Mouse (Mus musculus) kidney, embryonic 15.5 days (tissue): ENCODE measurements around the gene Alox8. TPM values are rescaled to one million over a fixed set of nuclear protein-coding genes. Genes with fewer than 3 reads are reported as not detected.

ENCODE experiments used
- ATAC-seq: fragments of 200-750 bp; cut with Nextera tagmentation; replicated peaks from 2 replicates; pipeline ENCODE4 v1.8.0; 2017; ENCODE audit warnings: moderate TSS enrichment; ENCODE audit not compliant: low FRiP score
- H3K27ac ChIP-seq: fragments of 300-500 bp; sonication (generic); 2 replicates; pipeline ENCODE4 v1.5.1; 2015; ENCODE audit warnings: mild to moderate bottlenecking, inconsistent platforms
- H3K27me3 ChIP-seq: fragments of 300-500 bp; sonication (generic); 2 replicates; pipeline ENCODE4 v1.6.1; 2015; ENCODE audit warnings: inconsistent platforms
- H3K36me3 ChIP-seq: fragments of 300-500 bp; sonication (generic); 2 replicates; pipeline ENCODE4 v1.6.1; 2015; ENCODE audit warnings: inconsistent platforms
- H3K4me1 ChIP-seq: fragments of 300-500 bp; sonication (generic); 2 replicates; pipeline ENCODE4 v1.6.1; 2015; ENCODE audit warnings: inconsistent platforms
- H3K4me2 ChIP-seq: fragments of 300-500 bp; sonication (generic); 2 replicates; pipeline ENCODE4 v1.6.1; 2015; ENCODE audit warnings: moderate library complexity, mild to moderate bottlenecking, inconsistent platforms
- H3K4me3 ChIP-seq: fragments of 300-500 bp; sonication (generic); replicated peaks from 2 replicates; pipeline ENCODE4 v1.5.1; 2015; ENCODE audit warnings: mild to moderate bottlenecking, inconsistent platforms
- H3K9ac ChIP-seq: fragments of 300-500 bp; sonication (generic); 2 replicates; pipeline ENCODE4 v1.6.1; 2015; ENCODE audit warnings: mild to moderate bottlenecking, inconsistent platforms
- H3K9me3 ChIP-seq: fragments of 300-500 bp; sonication (generic); replicated peaks from 2 replicates; pipeline ENCODE4 v1.6.1; 2016; ENCODE audit warnings: inconsistent platforms
- WGBS: fragments of 180-500 bp; shearing (Covaris S2); methylation state at CpG from one replicate; pipeline ENCODE4 v1.1.7; 2015; ENCODE audit warnings: mixed read lengths; 5-methylcytosine and 5-hydroxymethylcytosine counted together
- polyA plus RNA-seq: library from polyadenylated mRNA; unstranded; fragments of >200 nt; fragmentation: Nextera tagmentation; extraction: Ambion mirVana; gene quantifications from 2 replicates; pipeline ENCODE4 v1.2.1, GENCODE M21; 2015

The Alox8 gene
- polyA plus RNA-seq, 1 experiment from 2014 or later = 0.47 TPM

DNA sequence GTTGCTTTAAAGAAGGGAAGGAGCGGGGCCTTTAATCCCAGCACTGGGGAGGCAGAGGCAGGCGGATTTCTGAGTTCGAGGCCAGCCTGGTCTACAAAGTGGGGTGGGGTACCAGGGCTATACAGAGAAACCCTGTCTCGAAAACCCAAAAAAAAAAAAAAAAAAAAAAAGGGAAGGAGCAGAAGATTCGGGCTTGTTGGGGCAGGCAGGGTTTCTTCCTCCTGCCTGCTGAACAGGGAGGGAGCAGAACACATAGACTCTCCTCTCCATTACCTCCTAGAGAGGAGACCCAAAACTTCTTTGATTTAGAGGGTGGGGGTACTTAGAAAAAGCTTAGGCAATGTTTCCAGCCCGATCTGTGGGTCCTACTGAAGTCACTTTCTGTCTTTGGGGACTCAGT lies 62.3 kb downstream of the Alox8 start:
- Histone ChIP-seq H3K4me1 (peaks cover 14% of the 10 kb centered on the region), H3K27ac (no peak overlapping the region), H3K4me3 (no peak overlapping the region), H3K27me3 (no peaks in the 10 kb centered on the region), H3K9ac (no peak overlapping the region), H3K9me3 (no peaks in the 10 kb centered on the region), H3K4me2 (no peak overlapping the region), H3K36me3 (no peaks in the 10 kb centered on the region)
- 89% methylated on average over 6 of the region's 6 CpGs for WGBS
- no peak for ATAC-seq

GRCm38 (mm10) chr11:69134622-69134968 lies 63.0 kb downstream of the Alox8 start:
- Histone ChIP-seq H3K9ac (peak overlapping the region; percentile 46), H3K4me1 (peaks cover 14% of the 10 kb centered on the region), H3K27me3 (no peaks in the 10 kb centered on the region), H3K4me3 (peak overlapping the region; percentile 53), H3K27ac (no peak overlapping the region), H3K36me3 (no peaks in the 10 kb centered on the region), H3K4me2 (peak overlapping the region; percentile 92), H3K9me3 (no peaks in the 10 kb centered on the region)
- 20% methylated on average over 8 of the region's 8 CpGs for WGBS
- ATAC-seq = no peak

Other genes with a start within 250 kb of the Alox8 start
- gene Arhgef15, start 240.4 kb downstream of the Alox8 start, polyA plus RNA-seq = 15.8 and 19.6 TPM in 2 replicates
- 4.8 and 5.0 TPM in 2 replicates for gene Slc25a35, start 229.7 kb downstream of the Alox8 start, polyA plus RNA-seq
- gene Rangrf, start 222.7 kb downstream of the Alox8 start, polyA plus RNA-seq = 63.4 and 67.7 TPM in 2 replicates
- gene Pfas, start 189.4 kb downstream of the Alox8 start, polyA plus RNA-seq = 43.9 and 45.9 TPM in 2 replicates
- gene Ctc1, start 181.9 kb downstream of the Alox8 start, polyA plus RNA-seq = 50.6 and 72.7 TPM in 2 replicates
- gene Aurkb, start 152.2 kb downstream of the Alox8 start, polyA plus RNA-seq = 164 and 175 TPM in 2 replicates
- gene Borcs6, start 138.1 kb downstream of the Alox8 start, polyA plus RNA-seq = 7.4 and 8.7 TPM in 2 replicates
- 60.8 and 64.3 TPM in 2 replicates for gene Tmem107, start 127.0 kb downstream of the Alox8 start, polyA plus RNA-seq
- gene Vamp2, start 109.4 kb downstream of the Alox8 start, polyA plus RNA-seq = 83.5 and 101 TPM in 2 replicates
- 12.1 and 13.7 TPM in 2 replicates for gene Per1, start 102.6 kb downstream of the Alox8 start, polyA plus RNA-seq
- gene Hes7, start 77.4 kb downstream of the Alox8 start, polyA plus RNA-seq = 0.42 and 0.46 TPM in 2 replicates
- 0.27 and 0.51 TPM in 2 replicates for gene 9130213A22Rik, start 75.3 kb downstream of the Alox8 start, polyA plus RNA-seq
- gene Aloxe3, start 71.9 kb downstream of the Alox8 start, polyA plus RNA-seq = 0.60 and 1.3 TPM in 2 replicates
- 0.08 and 0.42 TPM in 2 replicates for gene Alox12b, start 40.9 kb downstream of the Alox8 start, polyA plus RNA-seq
- gene Gucy2e, start 39.2 kb upstream of the Alox8 start, polyA plus RNA-seq = 0.09 and 0.17 TPM in 2 replicates
- gene Cntrob, start 125.9 kb upstream of the Alox8 start, polyA plus RNA-seq = 23.0 and 23.9 TPM in 2 replicates
- 152 and 160 TPM in 2 replicates for gene Trappc1, start 126.1 kb upstream of the Alox8 start, polyA plus RNA-seq
- gene Kcnab3, start 128.4 kb upstream of the Alox8 start, polyA plus RNA-seq = 2.9 and 3.5 TPM in 2 replicates
- gene Rnf227, start 142.6 kb upstream of the Alox8 start, polyA plus RNA-seq = 16.6 and 17.1 TPM in 2 replicates
- 54.8 and 62.8 TPM in 2 replicates for gene Chd3, start 171.6 kb upstream of the Alox8 start, polyA plus RNA-seq
- gene Naa38, start 197.6 kb upstream of the Alox8 start, polyA plus RNA-seq = 153 and 155 TPM in 2 replicates
- 30.2 and 30.5 TPM in 2 replicates for gene Cyb5d1, start 197.8 kb upstream of the Alox8 start, polyA plus RNA-seq
- gene Tmem88, start 200.4 kb upstream of the Alox8 start, polyA plus RNA-seq = 41.9 and 44.3 TPM in 2 replicates
- gene Kdm6b, start 215.8 kb upstream of the Alox8 start, polyA plus RNA-seq = 32.6 and 33.0 TPM in 2 replicates